Mouse (Mus musculus) heart, embryonic 16.5 days (tissue): ENCODE measurements at regions not wholly inside any gene's neighbourhood (a gene's known extent, or its start where the extent isn't known, plus 50 kb on each side); places are given as distances from the start of the nearest gene placed in this dataset.
A peak's percentile ranks its signal among the peaks of the same experiment; 100 is the strongest.

Experiments used
- ATAC-seq: fragments of 200-750 bp; cut with Nextera tagmentation; replicated peaks from 2 replicates; pipeline ENCODE4 v1.8.0; 2017; ENCODE audit warnings: moderate number of reproducible peaks; ENCODE audit not compliant: insufficient read depth, low FRiP score; ENCODE audit errors: extremely low read depth
- H3K27ac ChIP-seq: fragments of 300-500 bp; sonication (generic); 2 replicates; pipeline ENCODE4 v1.5.1; 2014; ENCODE audit warnings: mild to moderate bottlenecking, low read length, control low read depth, moderate library complexity
- H3K27me3 ChIP-seq: fragments of 300-500 bp; sonication (generic); 2 replicates; pipeline ENCODE4 v1.6.1; 2014; ENCODE audit warnings: low read length, mixed read lengths; ENCODE audit not compliant: control insufficient read depth, insufficient read depth
- H3K36me3 ChIP-seq: fragments of 300-500 bp; sonication (generic); 2 replicates; pipeline ENCODE4 v1.6.1; 2014; ENCODE audit not compliant: control insufficient read depth, insufficient read depth
- H3K4me1 ChIP-seq: fragments of 300-500 bp; sonication (generic); 2 replicates; pipeline ENCODE4 v1.6.1; 2014; ENCODE audit warnings: low read length, mixed read lengths; ENCODE audit not compliant: control insufficient read depth, insufficient read depth
- H3K4me2 ChIP-seq: fragments of 300-500 bp; sonication (generic); 2 replicates; pipeline ENCODE4 v1.6.1; 2014; ENCODE audit warnings: low read depth, mild to moderate bottlenecking, control low read depth, low read length
- H3K4me3 ChIP-seq: fragments of 300-500 bp; sonication (generic); 2 replicates; pipeline ENCODE4 v1.5.1; 2014; ENCODE audit warnings: mild to moderate bottlenecking, control low read depth, low read length
- H3K9ac ChIP-seq: fragments of 300-500 bp; sonication (generic); 2 replicates; pipeline ENCODE4 v1.6.1; 2014; ENCODE audit warnings: low read length, control low read depth
- H3K9me3 ChIP-seq: fragments of 300-500 bp; sonication (generic); replicated peaks from 2 replicates; pipeline ENCODE4 v1.6.1; 2016; ENCODE audit warnings: low read length; ENCODE audit not compliant: control insufficient read depth
- WGBS: fragments of 180-500 bp; shearing (Covaris S2); extraction: QIAGEN DNeasy Blood & Tissue Kit; methylation state at CpG from one replicate; pipeline ENCODE4 v1.1.7; 2014; 5-methylcytosine and 5-hydroxymethylcytosine counted together

- Histone ChIP-seq H3K4me1 (peaks cover 21% of the 10 kb centered on the region), H3K9me3 (peaks cover 9% of the 10 kb centered on the region), H3K27me3 (no peaks in the 10 kb centered on the region), H3K36me3 (no peaks in the 10 kb centered on the region), H3K4me2 (no peak overlapping the region), H3K27ac (no peak overlapping the region), H3K4me3 (no peak overlapping the region), H3K9ac (no peak overlapping the region)
- no peak for ATAC-seq
- WGBS: 80% methylated on average over 3 of the region's 3 CpGs
Measured at GRCm38 (mm10) chr9:30766171-30766570, 156.1 kb downstream of the Adamts15 start.

GRCm38 (mm10) chr9:30765017-30765569 is 157.2 kb downstream of the Adamts15 start:
- 50% methylated on average over 7 of the region's 7 CpGs for WGBS
- ATAC-seq: peak; percentile 20; the same call in 1 of the 2 replicates
- no peak overlapping the region for H3K4me3 ChIP-seq
- H3K27me3 ChIP-seq: no peaks in the 10 kb centered on the region
- no peaks in the 10 kb centered on the region for H3K36me3 ChIP-seq
- H3K9ac ChIP-seq: no peak overlapping the region
- peaks cover 19% of the 10 kb centered on the region for H3K4me1 ChIP-seq
- H3K27ac ChIP-seq: no peak overlapping the region
- H3K9me3 ChIP-seq: peaks cover 9% of the 10 kb centered on the region
- no peak overlapping the region for H3K4me2 ChIP-seq

GRCm38 (mm10) chr9:30762913-30763312 is 159.3 kb downstream of the Adamts15 start:
- H3K9me3 ChIP-seq: peaks cover 9% of the 10 kb centered on the region
- whole genome bisulfite sequencing: 33% methylated on average over 1 of the region's 1 CpGs
- H3K9ac ChIP-seq: no peak overlapping the region
- H3K4me2 ChIP-seq: no peak overlapping the region
- H3K4me1 ChIP-seq: peaks cover 9% of the 10 kb centered on the region
- peak overlapping the region; percentile 40 for H3K27ac ChIP-seq
- no peaks in the 10 kb centered on the region for H3K36me3 ChIP-seq
- H3K4me3 ChIP-seq: no peak overlapping the region
- H3K27me3 ChIP-seq: no peaks in the 10 kb centered on the region
- peak; percentile 84 for ATAC-seq

GRCm38 (mm10) chr9:30758121-30758520 is 164.1 kb downstream of the Adamts15 start:
- 81% methylated on average over 3 of the region's 3 CpGs for whole genome bisulfite sequencing
- H3K4me2 ChIP-seq: no peak overlapping the region
- no peaks in the 10 kb centered on the region for H3K27me3 ChIP-seq
- no peak overlapping the region for H3K4me3 ChIP-seq
- H3K4me1 ChIP-seq: peaks cover 7% of the 10 kb centered on the region
- no peak for ATAC-seq
- H3K27ac ChIP-seq: no peak overlapping the region
- H3K36me3 ChIP-seq: no peaks in the 10 kb centered on the region
- H3K9ac ChIP-seq: no peak overlapping the region
- H3K9me3 ChIP-seq: no peaks in the 10 kb centered on the region

- no peak overlapping the region for H3K4me3 ChIP-seq
- no peaks in the 10 kb centered on the region for H3K9me3 ChIP-seq
- no peak for ATAC-seq
- H3K27ac ChIP-seq: no peak overlapping the region
- peaks cover 2% of the 10 kb centered on the region; the same call in 1 of the 2 replicates for H3K4me1 ChIP-seq
- no peak overlapping the region for H3K4me2 ChIP-seq
- H3K9ac ChIP-seq: no peak overlapping the region
- no peaks in the 10 kb centered on the region for H3K27me3 ChIP-seq
- H3K36me3 ChIP-seq: no peaks in the 10 kb centered on the region
- WGBS: 72% methylated on average over 8 of the region's 8 CpGs
Measured at GRCm38 (mm10) chr9:30757406-30757805, 164.8 kb downstream of the Adamts15 start.

- H3K4me1 ChIP-seq: no peaks in the 10 kb centered on the region
- no peak overlapping the region for H3K4me3 ChIP-seq
- no peaks in the 10 kb centered on the region for H3K36me3 ChIP-seq
- H3K27me3 ChIP-seq: no peaks in the 10 kb centered on the region
- 96% methylated on average over 4 of the region's 4 CpGs for WGBS
- no peak overlapping the region for H3K4me2 ChIP-seq
- no peak overlapping the region for H3K9ac ChIP-seq
- ATAC-seq: no peak
- no peak overlapping the region for H3K27ac ChIP-seq
- no peaks in the 10 kb centered on the region for H3K9me3 ChIP-seq
Measured at GRCm38 (mm10) chr9:30756796-30757195, 165.5 kb downstream of the Adamts15 start.

DNA sequence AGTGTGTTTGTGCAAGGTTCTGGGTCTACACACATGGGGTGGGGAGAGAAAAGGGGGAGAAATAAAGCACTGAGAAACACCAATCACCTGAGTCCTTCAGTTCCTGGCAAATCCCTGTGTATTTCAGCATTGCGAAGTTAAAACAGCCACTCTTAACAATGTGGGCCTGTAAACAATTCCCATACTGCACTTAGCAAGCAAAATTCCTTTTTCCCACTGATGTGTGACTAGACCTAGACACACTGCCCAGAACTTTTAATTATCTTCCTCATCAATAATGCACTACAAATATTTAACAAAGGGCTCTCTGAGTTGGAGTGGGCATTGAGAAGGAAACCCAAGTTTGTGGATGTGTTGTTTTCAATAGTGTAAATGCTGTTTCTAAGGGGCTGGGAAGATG is 166.7 kb downstream of the Adamts15 start:
- Histone ChIP-seq H3K36me3 (no peaks in the 10 kb centered on the region), H3K4me1 (no peaks in the 10 kb centered on the region), H3K4me2 (no peak overlapping the region), H3K9me3 (no peaks in the 10 kb centered on the region), H3K27ac (no peak overlapping the region), H3K4me3 (no peak overlapping the region), H3K27me3 (no peaks in the 10 kb centered on the region), H3K9ac (no peak overlapping the region)
- WGBS: 87% methylated on average over 1 of the region's 1 CpGs
- no peak for ATAC-seq

DNA sequence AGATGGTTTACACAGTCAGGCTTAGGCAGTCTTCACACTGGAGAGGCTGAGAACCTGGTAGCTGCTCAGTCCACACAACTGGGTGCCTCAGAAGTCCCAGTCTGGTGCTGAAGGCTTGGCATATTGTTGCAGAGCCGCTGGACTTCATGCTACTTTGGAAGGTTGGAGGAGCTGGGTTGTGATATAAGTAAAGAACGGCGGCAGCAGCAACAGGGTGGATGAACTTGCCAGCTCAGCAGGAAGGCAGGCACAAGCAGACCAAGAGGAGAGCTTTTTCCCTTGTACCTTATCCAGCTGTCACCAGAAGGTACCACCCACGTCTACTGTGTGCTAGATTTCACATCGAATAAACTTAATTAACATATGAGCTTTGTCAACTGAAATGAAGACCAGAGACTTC is 167.4 kb downstream of the Adamts15 start:
- Histone ChIP-seq H3K9ac (no peak overlapping the region), H3K4me1 (no peaks in the 10 kb centered on the region), H3K9me3 (no peaks in the 10 kb centered on the region), H3K27me3 (no peaks in the 10 kb centered on the region), H3K27ac (no peak overlapping the region), H3K36me3 (no peaks in the 10 kb centered on the region), H3K4me2 (no peak overlapping the region), H3K4me3 (no peak overlapping the region)
- ATAC-seq: no peak
- 87% methylated on average over 5 of the region's 5 CpGs for WGBS

DNA sequence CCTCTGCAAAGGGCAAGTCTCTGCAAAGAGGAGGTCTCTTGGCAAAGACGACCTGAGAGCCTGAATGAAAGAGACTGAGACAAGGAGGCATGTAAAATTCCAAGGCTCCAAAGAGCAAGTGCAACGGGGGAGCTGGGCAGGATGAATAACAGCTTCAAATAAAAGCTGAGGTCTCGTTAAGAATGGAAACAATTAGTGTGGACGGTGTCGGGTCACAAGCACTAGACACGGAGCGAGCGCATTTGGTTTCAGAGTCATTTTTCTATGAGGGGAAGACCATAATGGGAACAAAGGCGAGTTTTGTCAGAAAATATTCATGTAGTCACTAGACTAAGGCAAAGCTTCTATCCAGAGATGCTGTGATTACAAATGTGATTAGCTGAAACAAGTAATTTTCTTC is 178.8 kb downstream of the Adamts15 start:
- Histone ChIP-seq H3K4me3 (no peak overlapping the region), H3K27me3 (no peaks in the 10 kb centered on the region), H3K4me2 (no peak overlapping the region), H3K4me1 (no peaks in the 10 kb centered on the region), H3K36me3 (no peaks in the 10 kb centered on the region), H3K9ac (no peak overlapping the region), H3K9me3 (no peaks in the 10 kb centered on the region), H3K27ac (no peak overlapping the region)
- 75% methylated on average over 9 of the region's 9 CpGs for WGBS
- ATAC-seq: no peak
